Mouse (Mus musculus): Measurements from ENCODE around the gene Stard13. TPM values are rescaled to one million over a fixed set of nuclear protein-coding genes. Genes with fewer than 3 reads are reported as not detected.

Gene Stard13
- polyA plus RNA-seq, 1 experiment from 2014 or later = 4.5 TPM

- no peaks in the 10 kb centered on the region for H3K27me3 ChIP-seq (ENCODE audit: control insufficient read depth, insufficient read depth, low read length)
- H3K9ac ChIP-seq (ENCODE audit: low read length) = no peak overlapping the region
- WGBS = 50% methylated on average over 4 of the region's 4 CpGs
- no peak overlapping the region for H3K4me3 ChIP-seq (ENCODE audit: low read length)
- H3K9me3 ChIP-seq (replicated peaks; ENCODE audit: control insufficient read depth, low read length) = no peaks in the 10 kb centered on the region
- no peak for ATAC-seq (replicated peaks; ENCODE audit: extremely low read depth, insufficient read depth, low FRiP score)
- H3K36me3 ChIP-seq (ENCODE audit: control insufficient read depth, insufficient read depth) = no peaks in the 10 kb centered on the region
- no peak overlapping the region for H3K27ac ChIP-seq (ENCODE audit: low read length)
- 0 out of 2 replicates have a peak, but pooled peaks cover 6% of the 10 kb centered on the region for H3K4me1 ChIP-seq (ENCODE audit: control insufficient read depth, insufficient read depth, low read length)
- H3K4me2 ChIP-seq (ENCODE audit: low read depth, low read length) = no peak overlapping the region
Measured at GRCm38 (mm10) chr5:151103284-151103683, 130.4 kb downstream of the Stard13 start.

GRCm38 (mm10) chr5:151102262-151102661, 131.4 kb downstream of the Stard13 start:
- H3K36me3 ChIP-seq (ENCODE audit: control insufficient read depth, insufficient read depth) = no peaks in the 10 kb centered on the region

GRCm38 (mm10) chr5:151096012-151096411, 137.6 kb downstream of the Stard13 start:
- no peaks in the 10 kb centered on the region for H3K27me3 ChIP-seq (ENCODE audit: control insufficient read depth, insufficient read depth, low read length)
- 78% methylated on average over 6 of the region's 6 CpGs for WGBS
- peaks cover 4% of the 10 kb centered on the region; the same call in 1 of the 2 replicates for H3K36me3 ChIP-seq (ENCODE audit: control insufficient read depth, insufficient read depth)
- ATAC-seq (replicated peaks; ENCODE audit: extremely low read depth, insufficient read depth, low FRiP score) = no peak
- no peak overlapping the region for H3K4me3 ChIP-seq (ENCODE audit: low read length)
- no peaks in the 10 kb centered on the region for H3K4me1 ChIP-seq (ENCODE audit: control insufficient read depth, insufficient read depth, low read length)
- H3K9me3 ChIP-seq (replicated peaks; ENCODE audit: control insufficient read depth, low read length) = no peaks in the 10 kb centered on the region
- no peak overlapping the region for H3K9ac ChIP-seq (ENCODE audit: low read length)
- no peak overlapping the region for H3K4me2 ChIP-seq (ENCODE audit: low read depth, low read length)
- no peak overlapping the region for H3K27ac ChIP-seq (ENCODE audit: low read length)

More at GRCm38 (mm10) chr5:151102262-151102661, 131.4 kb downstream of the Stard13 start:
- no peak for ATAC-seq (replicated peaks; ENCODE audit: extremely low read depth, insufficient read depth, low FRiP score)
- Histone ChIP-seq H3K9me3 (replicated peaks; ENCODE audit: control insufficient read depth, low read length) (no peaks in the 10 kb centered on the region), H3K9ac (ENCODE audit: low read length) (no peak overlapping the region), H3K4me1 (ENCODE audit: control insufficient read depth, insufficient read depth, low read length) (0 out of 2 replicates have a peak, but pooled peaks cover 6% of the 10 kb centered on the region), H3K4me2 (ENCODE audit: low read depth, low read length) (no peak overlapping the region), H3K27ac (ENCODE audit: low read length) (no peak overlapping the region), H3K27me3 (ENCODE audit: control insufficient read depth, insufficient read depth, low read length) (no peaks in the 10 kb centered on the region), H3K4me3 (ENCODE audit: low read length) (no peak overlapping the region)
- 53% methylated on average over 2 of the region's 2 CpGs for WGBS

GRCm38 (mm10) chr5:151092886-151093665, 140.6 kb downstream of the Stard13 start:
- no peak overlapping the region for H3K4me2 ChIP-seq (ENCODE audit: low read depth, low read length)
- H3K4me3 ChIP-seq (ENCODE audit: low read length) = no peak overlapping the region
- H3K27me3 ChIP-seq (ENCODE audit: control insufficient read depth, insufficient read depth, low read length) = no peaks in the 10 kb centered on the region
- no peak for ATAC-seq (replicated peaks; ENCODE audit: extremely low read depth, insufficient read depth, low FRiP score)
- no peaks in the 10 kb centered on the region for H3K9me3 ChIP-seq (replicated peaks; ENCODE audit: control insufficient read depth, low read length)
- no peak overlapping the region for H3K9ac ChIP-seq (ENCODE audit: low read length)
- H3K36me3 ChIP-seq (ENCODE audit: control insufficient read depth, insufficient read depth) = peaks cover 4% of the 10 kb centered on the region; the same call in 1 of the 2 replicates
- 62% methylated on average over 3 of the region's 3 CpGs for WGBS
- no peaks in the 10 kb centered on the region for H3K4me1 ChIP-seq (ENCODE audit: control insufficient read depth, insufficient read depth, low read length)
- H3K27ac ChIP-seq (ENCODE audit: low read length) = no peak overlapping the region

DNA sequence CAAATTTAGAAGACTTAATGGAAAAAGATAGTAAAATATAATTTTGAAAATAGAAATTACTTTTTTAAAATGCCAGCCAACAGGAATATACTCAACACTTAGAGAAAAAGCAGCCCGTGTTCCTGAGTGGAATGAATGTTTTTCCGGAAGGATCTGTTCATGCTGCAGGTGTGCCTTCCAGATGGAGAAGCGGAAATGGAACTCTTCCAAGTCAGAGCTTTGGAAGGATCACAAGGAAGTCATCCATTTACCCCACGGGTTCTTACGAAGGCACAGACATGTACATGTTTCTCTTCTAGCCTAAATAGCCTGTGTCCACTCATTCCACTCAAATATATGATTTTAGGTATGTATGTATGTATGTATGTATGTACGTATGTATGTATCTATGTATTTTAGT, 142.6 kb downstream of the Stard13 start:
- ATAC-seq (replicated peaks; ENCODE audit: extremely low read depth, insufficient read depth, low FRiP score) = no peak
- H3K9ac ChIP-seq (ENCODE audit: low read length) = no peak overlapping the region
- H3K9me3 ChIP-seq (replicated peaks; ENCODE audit: control insufficient read depth, low read length) = no peaks in the 10 kb centered on the region
- H3K27me3 ChIP-seq (ENCODE audit: control insufficient read depth, insufficient read depth, low read length) = no peaks in the 10 kb centered on the region
- H3K27ac ChIP-seq (ENCODE audit: low read length) = no peak overlapping the region
- no peak overlapping the region for H3K4me3 ChIP-seq (ENCODE audit: low read length)
- WGBS = 86% methylated on average over 6 of the region's 6 CpGs
- no peak overlapping the region for H3K4me2 ChIP-seq (ENCODE audit: low read depth, low read length)
- H3K4me1 ChIP-seq (ENCODE audit: control insufficient read depth, insufficient read depth, low read length) = no peaks in the 10 kb centered on the region
- H3K36me3 ChIP-seq (ENCODE audit: control insufficient read depth, insufficient read depth) = peaks cover 4% of the 10 kb centered on the region; the same call in 1 of the 2 replicates

GRCm38 (mm10) chr5:151089201-151089600, 144.4 kb downstream of the Stard13 start:
- Histone ChIP-seq H3K4me1 (ENCODE audit: control insufficient read depth, insufficient read depth, low read length) (no peaks in the 10 kb centered on the region), H3K27me3 (ENCODE audit: control insufficient read depth, insufficient read depth, low read length) (no peaks in the 10 kb centered on the region), H3K27ac (ENCODE audit: low read length) (no peak overlapping the region), H3K9me3 (replicated peaks; ENCODE audit: control insufficient read depth, low read length) (no peaks in the 10 kb centered on the region), H3K4me3 (ENCODE audit: low read length) (no peak overlapping the region), H3K36me3 (ENCODE audit: control insufficient read depth, insufficient read depth) (peaks cover 4% of the 10 kb centered on the region; the same call in 1 of the 2 replicates), H3K9ac (ENCODE audit: low read length) (no peak overlapping the region), H3K4me2 (ENCODE audit: low read depth, low read length) (no peak overlapping the region)
- 58% methylated on average over 6 of the region's 6 CpGs for WGBS
- no peak for ATAC-seq (replicated peaks; ENCODE audit: extremely low read depth, insufficient read depth, low FRiP score)

GRCm38 (mm10) chr5:151086425-151087202, 147.0 kb downstream of the Stard13 start:
- Histone ChIP-seq H3K27me3 (ENCODE audit: control insufficient read depth, insufficient read depth, low read length) (no peaks in the 10 kb centered on the region), H3K4me3 (ENCODE audit: low read length) (no peak overlapping the region), H3K9me3 (replicated peaks; ENCODE audit: control insufficient read depth, low read length) (no peaks in the 10 kb centered on the region), H3K36me3 (ENCODE audit: control insufficient read depth, insufficient read depth) (no peaks in the 10 kb centered on the region), H3K4me2 (ENCODE audit: low read depth, low read length) (no peak overlapping the region), H3K9ac (ENCODE audit: low read length) (no peak overlapping the region), H3K27ac (ENCODE audit: low read length) (no peak overlapping the region), H3K4me1 (ENCODE audit: control insufficient read depth, insufficient read depth, low read length) (no peaks in the 10 kb centered on the region)
- ATAC-seq (replicated peaks; ENCODE audit: extremely low read depth, insufficient read depth, low FRiP score) = peak; percentile 49; the same call in 1 of the 2 replicates
- 62% methylated on average over 9 of the region's 9 CpGs for WGBS

DNA sequence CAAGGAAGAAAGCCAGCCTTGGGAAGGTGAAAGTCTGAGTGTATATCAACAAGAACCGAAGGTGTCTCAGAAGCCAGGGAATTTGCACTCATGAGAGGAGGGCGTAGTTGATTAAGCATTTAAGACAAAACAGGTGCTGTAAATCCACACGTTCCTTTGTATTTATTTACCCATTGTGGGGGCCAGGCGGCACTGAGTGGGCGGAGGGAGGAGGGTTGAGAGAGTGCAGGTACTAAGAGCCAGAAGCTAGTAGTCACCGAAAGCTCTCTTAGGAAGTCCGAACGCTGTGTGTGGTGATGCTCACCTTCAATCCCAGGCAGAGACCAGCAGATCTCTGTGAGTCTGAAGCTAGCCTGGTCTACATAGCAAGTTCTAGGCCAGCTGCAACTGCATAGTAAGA, 147.9 kb downstream of the Stard13 start:
- WGBS = 82% methylated on average over 8 of the region's 8 CpGs

GRCm38 (mm10) chr5:151080276-151080675, 153.4 kb downstream of the Stard13 start:
- no peak overlapping the region for H3K9ac ChIP-seq (ENCODE audit: low read length)
- no peak overlapping the region for H3K4me3 ChIP-seq (ENCODE audit: low read length)
- no peaks in the 10 kb centered on the region for H3K27me3 ChIP-seq (ENCODE audit: control insufficient read depth, insufficient read depth, low read length)
- 0 out of 2 replicates have a peak, but pooled peaks cover under 1% of the 10 kb centered on the region for H3K36me3 ChIP-seq (ENCODE audit: control insufficient read depth, insufficient read depth)
- no peak overlapping the region for H3K27ac ChIP-seq (ENCODE audit: low read length)
- H3K4me1 ChIP-seq (ENCODE audit: control insufficient read depth, insufficient read depth, low read length) = no peaks in the 10 kb centered on the region
- H3K4me2 ChIP-seq (ENCODE audit: low read depth, low read length) = no peak overlapping the region
- ATAC-seq (replicated peaks; ENCODE audit: extremely low read depth, insufficient read depth, low FRiP score) = no peak
- 81% methylated on average over 4 of the region's 4 CpGs for WGBS
- no peaks in the 10 kb centered on the region; the same call in 1 of the 2 replicates for H3K9me3 ChIP-seq (replicated peaks; ENCODE audit: control insufficient read depth, low read length)

More for the DNA sequence above, 147.9 kb downstream of the Stard13 start:
- Histone ChIP-seq H3K36me3 (ENCODE audit: control insufficient read depth, insufficient read depth) (no peaks in the 10 kb centered on the region), H3K4me2 (ENCODE audit: low read depth, low read length) (no peak overlapping the region), H3K27ac (ENCODE audit: low read length) (no peak overlapping the region), H3K9me3 (replicated peaks; ENCODE audit: control insufficient read depth, low read length) (no peaks in the 10 kb centered on the region), H3K4me1 (ENCODE audit: control insufficient read depth, insufficient read depth, low read length) (no peaks in the 10 kb centered on the region), H3K27me3 (ENCODE audit: control insufficient read depth, insufficient read depth, low read length) (no peaks in the 10 kb centered on the region), H3K4me3 (ENCODE audit: low read length) (no peak overlapping the region), H3K9ac (ENCODE audit: low read length) (no peak overlapping the region)
- no peak for ATAC-seq (replicated peaks; ENCODE audit: extremely low read depth, insufficient read depth, low FRiP score)

Data from heart, embryonic 16.5 days (tissue).